Mouse (Mus musculus) frontal cortex, postnatal 25 days (tissue): ENCODE measurements at regions not wholly inside any gene's neighbourhood (a gene's known extent, or its start where the extent isn't known, plus 50 kb on each side); places are given as distances from the start of the nearest gene placed in this dataset.

Source experiments
- DNase-seq, 2 experiments: peaks; one replicate each; pipeline ENCODE4 v3.0.0; 2022; ENCODE audit warnings: low spot score in 2 of 2

DNA sequence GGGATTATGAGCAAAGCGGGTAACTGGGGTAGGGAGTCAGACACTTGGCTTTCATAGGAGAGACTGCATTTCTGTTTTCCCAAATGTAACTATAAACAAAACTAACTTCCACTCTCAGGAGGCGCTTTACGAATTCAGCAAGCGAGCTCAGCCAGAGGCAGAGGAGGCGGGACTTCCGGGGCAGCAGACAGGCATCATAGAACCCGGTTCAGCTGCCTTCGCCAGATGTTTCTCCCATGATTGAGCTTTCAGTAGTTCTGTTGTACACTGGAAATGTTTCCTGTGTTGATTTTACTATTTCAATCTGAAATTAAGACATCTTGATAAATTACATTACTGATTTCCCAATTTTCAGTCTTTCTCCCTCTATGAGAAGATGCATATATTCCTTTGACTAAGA, 92.9 kb downstream of the Zfp365 start:
- no peak for DNase-seq

DNA sequence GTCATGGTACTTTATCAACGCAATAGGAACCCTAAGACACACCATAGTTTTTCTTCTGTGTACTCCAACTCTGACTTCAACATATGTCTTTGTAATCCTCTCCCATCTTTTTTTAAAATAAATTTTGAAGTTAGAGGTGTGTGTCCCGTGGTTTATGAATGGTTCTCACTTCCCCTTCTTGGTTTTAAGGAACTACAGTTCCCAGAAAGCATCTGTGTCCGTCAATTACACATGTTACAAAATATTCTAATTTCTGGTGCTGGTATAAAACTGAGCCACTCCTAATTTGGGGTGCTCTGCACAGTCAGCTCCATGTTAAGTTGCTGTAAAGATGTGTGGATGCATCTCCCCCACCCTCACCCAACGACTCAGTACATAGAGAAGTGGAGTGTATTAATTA, 98.6 kb downstream of the Zfp365 start:
- no peak for DNase-seq

DNA sequence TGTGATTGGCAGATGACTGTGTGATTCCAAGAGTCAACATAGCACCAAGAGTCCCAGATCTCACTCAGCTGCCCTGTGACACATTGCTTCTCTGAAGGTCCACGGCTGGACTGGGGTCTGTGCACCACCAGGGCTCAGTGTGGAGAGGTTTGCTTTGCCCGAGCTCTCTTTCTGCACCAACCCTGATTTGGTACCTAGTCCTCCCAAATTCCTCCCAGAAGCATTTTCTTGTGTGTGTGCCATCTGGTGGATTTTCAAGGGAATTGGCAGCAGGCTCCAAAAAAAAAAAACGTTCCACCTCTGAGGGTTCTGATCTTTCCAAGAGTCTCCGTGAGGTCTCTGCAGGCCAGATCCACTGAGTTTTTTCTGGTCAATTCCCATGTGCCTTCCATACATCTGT, 107.3 kb downstream of the Zfp365 start:
- no peak for DNase-seq

DNA sequence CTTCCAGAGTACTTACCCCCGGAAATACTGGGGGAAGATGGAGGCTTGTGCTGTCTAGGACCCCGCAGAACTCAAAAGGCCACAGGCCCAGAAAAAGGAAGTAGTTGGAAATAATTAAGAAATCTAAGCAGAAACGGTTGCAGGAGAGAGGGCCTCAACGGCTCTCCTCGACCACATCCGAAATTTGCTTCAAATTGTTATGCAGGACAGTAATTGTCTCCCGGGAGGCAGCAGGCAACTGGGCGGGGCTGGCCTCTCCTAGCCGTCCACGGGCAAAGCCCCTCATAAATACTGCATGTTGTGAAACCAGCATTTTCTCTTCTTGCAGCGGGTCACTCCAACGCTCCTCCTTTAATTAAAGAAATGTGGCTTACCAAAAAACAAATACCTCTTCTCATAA, 107.8 kb downstream of the Zfp365 start:
- no peak for DNase-seq

DNA sequence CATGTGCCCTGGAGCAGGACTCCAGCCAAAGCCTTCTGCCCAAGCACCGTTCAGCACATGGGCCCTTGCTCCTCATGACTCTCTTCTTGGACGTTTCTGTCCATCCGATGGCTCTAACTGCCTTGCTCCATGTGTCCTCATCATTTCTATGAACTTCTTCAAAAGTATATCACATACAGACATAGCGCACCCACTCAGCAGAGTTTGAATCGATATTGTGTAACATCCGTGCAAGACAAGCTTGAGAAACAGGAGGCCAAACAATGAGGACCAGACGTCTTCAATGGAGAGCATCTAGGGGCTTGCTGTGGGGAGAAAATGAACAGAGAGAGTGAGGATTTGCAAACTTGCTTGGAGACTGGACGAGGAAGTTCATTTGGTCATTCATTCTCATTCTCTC, 110.3 kb downstream of the Zfp365 start:
- no peak for DNase-seq

DNA sequence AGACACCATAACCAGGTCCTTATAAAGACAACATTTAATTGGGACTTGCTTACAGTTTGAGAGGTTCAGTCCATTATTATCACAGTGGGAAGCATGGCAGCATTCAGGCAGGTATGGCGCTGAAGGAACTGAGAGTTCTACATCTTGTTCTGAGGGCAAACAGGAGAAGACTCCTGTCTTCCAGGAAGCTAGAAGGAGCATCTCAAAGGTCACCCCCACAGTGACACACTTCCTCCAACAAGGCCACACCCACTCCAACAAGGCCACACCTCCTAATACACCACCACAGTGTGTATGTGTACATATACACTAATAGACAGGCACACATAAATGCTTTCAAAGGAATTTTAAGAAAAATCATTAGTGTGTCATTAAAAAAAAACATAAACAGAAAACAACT, 110.8 kb downstream of the Zfp365 start:
- no peak for DNase-seq

DNA sequence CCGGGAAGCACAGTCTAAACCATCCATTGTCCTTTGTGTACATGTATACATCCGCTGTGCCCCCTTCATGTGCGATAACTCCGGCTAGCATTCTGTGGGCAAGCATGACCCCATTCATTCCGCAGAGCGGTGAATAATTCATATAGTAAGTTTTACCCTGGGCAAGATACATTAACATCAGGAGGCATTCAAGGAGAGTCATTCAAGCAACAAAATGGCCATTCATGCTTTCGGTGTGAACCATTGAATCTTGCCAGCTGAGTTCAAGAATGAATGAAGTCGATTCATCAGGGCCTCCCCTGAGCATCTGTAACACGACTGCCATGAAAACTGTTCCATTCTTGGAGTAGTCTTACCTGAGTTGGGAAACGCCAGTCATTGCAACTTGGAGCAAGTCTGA, 113.5 kb downstream of the Zfp365 start:
- DNase-seq: no peak

DNA sequence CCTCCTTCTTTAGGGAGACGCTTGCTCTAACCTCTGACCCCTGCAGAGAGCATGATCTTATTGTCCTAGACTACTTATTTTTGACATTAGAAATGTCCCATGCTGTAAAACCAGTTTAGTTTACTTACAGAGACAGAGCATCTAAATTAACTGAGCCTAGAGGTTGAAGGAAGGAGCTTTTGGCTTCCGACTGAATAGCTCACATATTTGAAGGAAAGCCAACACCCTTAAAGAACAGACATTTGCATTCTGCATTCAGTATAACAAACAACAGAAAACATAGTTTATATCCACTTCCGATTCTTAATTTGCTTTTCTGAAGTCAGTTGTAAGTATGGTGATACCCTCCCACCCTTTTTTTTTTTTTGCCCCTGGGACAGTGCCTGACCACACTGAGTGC, 119.3 kb downstream of the Zfp365 start:
- DNase-seq: no peak

DNA sequence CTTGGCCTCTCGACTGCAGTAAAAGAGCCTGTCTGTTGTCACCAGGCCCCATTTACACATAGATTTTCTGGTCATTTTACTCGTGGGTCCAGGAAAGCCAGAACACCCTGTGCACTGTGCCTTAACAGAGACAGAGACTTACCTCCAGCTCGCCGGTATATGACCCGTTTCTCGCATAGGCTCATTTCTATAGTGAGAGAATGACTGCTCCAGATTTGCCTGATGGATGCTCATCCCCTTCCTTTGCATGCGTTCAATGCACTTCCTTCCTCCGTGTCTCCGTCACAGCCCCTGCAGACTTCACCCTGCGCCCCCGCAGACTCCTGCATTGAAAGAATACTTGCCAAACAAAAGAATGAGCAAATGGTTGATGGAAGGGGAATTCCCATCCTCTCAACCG, 122.8 kb downstream of the Zfp365 start:
- DNase-seq: no peak

DNA sequence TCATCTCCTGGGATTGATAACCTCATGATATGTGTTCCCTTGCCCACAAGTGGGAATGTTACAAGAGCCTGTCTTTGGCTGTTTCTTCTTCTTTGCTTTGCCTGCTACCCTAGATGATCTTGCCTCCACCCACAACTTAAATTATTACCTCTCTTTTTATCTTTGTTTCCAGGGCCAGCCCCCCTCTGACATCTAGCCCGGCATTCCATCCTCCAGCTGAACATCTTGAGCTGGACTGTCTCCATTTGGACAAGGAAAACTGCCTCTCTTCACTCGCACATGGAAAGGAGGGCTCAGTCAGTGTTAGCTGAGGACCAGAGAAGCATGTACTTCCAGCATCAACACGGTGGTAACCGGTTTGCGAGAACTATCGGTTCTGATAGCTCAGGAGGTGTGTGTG, 124.3 kb downstream of the Zfp365 start:
- no peak for DNase-seq

DNA sequence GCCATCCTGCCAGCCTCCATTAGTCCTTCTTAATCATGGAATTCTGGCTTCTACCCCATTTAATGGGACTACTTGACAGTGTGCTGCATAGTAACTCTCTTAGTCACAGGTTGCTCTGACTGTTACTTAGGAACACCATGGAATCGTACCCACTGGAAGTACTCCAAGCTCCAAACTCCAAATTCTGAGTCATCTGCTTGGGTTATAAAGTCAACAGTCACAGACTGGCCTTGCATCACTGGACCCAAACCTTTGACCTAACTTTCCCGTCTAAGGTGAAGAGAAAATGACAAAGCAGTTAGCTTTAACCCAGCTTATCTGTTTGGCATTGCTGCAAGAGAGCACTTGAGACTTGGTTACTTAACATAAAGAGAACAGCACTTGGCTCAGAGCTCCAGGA, 126.9 kb downstream of the Zfp365 start:
- DNase-seq: no peak

DNA sequence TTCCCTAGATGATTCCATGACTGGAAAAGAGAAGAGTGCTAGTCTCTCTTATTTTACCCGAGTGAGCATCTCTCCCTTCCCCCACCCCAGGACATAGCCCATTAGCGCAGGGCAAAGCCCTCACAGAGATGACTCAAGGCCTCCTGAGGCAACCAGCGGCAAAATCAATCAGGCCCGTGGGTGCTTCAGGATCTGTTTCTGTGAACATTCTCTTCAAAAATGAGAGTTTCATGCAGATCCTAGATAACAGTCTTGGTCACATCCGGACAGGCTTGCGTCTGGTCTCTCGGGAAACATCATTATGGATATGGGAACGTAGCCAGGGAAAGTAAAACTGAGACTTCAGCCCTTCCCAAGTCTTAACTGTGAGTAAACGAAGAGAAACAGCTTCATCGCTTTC, 134.1 kb downstream of the Zfp365 start:
- no peak for DNase-seq

DNA sequence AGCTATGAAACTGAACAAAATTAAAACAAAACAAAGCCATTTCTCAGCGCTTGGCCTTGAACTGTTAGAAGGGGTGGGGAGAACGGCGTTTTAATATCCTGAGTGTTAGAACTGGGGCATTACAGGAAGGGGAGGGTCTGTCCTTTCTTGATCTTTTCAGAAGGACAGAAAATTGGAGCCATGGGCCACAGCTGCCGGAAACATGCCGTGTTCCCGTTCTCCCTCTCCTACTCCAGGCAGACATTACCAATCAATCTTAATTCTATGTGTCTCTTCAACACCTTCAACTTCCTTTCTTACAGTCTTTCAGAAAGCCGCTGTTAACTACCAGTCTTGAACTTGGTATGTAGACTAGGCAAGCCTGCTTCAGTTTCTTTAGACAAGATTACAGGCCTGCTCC, 134.7 kb downstream of the Zfp365 start:
- DNase-seq: no peak

DNA sequence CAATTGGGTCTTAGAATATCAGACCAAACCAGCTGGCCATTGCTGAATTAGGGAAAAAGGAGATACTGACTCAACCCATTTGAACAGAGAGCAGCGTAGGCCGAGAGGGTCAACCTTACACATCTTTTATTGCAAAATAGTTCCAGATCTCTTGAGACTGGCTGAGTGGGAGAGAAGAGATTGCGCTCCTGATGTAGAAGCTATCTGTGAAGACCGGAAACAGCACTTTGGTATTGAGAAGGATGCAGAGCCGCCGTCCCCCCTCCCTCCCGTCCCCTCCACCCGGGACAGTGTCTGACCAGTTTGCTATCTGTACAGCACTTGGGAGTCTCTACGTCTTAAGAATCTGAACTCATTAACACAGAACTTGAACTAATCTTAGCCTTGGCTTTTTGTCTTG, 135.6 kb downstream of the Zfp365 start:
- no peak for DNase-seq

DNA sequence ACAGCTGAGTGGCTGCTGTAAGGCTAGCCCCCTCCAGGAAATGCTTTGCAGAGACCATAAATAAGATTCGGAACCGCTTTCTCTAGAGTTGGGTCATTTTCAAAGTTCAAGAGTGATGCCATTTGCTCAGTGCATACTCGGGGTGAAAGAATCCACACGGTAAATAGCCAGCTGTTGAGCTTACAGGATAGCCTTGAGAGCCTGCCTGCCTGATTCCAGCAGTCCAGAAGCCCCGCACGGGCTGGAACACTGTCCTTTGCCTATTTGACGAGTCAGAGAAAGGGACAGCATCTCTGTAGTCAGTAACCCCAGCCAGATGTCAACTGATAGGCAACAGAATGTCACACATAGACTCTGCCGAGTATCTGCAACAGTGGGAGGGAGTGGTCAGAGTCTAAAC, 140.7 kb downstream of the Zfp365 start:
- no peak for DNase-seq

DNA sequence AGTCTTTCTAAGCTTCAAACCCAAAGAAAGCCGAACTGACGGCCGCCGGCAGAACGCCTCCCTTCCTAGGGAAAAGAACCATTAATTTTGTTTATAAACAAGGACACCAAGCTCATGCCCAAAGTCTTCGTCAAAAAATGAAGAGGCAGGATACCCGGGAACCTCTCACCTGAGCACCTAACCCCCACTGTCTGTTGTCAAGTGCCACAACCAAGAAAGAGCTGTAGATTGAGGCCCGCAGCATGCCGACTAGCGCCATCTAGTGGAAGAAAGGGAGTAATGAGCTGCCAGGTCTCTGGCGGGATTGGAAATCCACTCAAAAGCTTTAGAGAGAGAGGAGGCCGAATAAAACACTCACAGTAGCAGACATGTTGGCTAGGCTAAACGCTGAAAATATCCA, 146.4 kb downstream of the Zfp365 start:
- peak; percentile 6 to 22 for DNase-seq

DNA sequence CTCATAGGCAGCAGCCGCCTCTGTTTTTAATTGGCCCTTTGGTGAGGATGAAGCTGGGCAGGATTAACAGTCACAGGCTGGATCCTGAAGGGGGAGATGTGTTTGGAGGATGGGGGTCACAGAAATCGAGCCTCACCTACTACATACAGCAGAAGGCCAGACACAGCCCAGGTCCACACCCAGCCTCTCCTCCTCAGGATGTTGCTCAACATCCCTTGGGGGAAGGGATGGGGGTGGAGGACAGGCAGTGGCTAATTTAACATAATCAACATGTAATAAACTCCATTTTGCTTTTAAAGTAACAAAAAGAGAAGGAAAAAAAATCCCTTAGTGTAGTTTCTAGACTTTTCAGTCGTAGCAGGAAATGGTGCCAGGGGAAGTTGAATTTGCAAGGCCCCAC, 152.0 kb downstream of the Zfp365 start:
- no peak for DNase-seq

DNA sequence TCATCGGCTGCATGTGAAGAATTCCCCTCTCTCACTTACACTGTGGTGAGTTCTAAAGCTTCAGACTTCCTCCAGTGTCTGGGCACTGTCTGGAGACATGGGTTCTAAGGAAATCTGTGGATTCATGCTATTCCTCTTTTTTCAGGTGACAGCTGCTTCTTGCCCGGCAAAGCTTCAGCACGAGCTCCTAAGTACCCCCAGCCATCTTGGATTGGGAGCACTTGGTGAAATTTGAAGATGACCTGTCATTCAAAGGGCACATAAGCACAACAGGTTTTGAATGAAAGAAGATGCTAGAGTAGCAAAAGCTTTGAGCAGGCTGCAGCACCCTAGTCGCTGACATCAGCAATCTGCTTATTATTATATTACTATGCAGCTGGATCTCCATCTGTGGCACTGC, 164.3 kb downstream of the Zfp365 start:
- no peak for DNase-seq

DNA sequence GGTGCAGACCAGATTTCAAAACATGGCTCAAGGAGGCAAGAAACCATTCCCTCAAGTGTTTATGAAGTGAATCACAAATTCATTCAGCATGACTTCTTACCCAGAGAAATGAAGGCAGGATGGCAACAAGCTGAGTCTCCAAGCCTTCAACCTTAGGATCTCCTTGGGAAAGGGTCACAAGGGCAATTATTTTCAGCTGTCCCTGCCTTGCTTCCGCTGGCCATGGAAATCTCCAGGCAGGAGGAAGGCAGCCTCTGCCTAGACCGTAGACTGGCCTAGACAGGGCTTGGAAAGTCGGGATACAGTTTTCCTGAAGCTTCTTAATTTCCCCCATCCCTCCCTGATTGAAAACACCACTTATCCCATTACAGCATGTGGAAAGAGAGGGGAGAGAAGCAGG, 165.0 kb downstream of the Zfp365 start:
- no peak for DNase-seq

DNA sequence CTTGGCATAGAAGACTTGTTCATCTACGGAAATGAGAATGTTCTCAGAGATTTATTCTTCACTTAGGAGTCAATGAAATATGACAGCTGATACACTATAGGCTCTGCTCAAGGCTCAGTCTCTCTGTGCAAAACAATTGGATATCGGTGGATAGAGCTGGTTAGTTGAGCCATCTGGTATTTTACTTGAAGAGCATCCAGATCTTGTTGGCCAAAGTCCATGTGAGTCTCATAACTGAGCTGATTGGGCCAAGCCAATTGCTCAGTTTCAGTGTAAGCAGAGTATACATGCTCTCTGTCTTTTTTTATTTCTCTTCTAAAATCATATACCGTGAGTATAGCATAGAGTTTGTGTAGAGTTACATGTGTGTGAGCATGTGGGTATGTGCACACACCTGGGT, 166.3 kb downstream of the Zfp365 start:
- no peak for DNase-seq

DNA sequence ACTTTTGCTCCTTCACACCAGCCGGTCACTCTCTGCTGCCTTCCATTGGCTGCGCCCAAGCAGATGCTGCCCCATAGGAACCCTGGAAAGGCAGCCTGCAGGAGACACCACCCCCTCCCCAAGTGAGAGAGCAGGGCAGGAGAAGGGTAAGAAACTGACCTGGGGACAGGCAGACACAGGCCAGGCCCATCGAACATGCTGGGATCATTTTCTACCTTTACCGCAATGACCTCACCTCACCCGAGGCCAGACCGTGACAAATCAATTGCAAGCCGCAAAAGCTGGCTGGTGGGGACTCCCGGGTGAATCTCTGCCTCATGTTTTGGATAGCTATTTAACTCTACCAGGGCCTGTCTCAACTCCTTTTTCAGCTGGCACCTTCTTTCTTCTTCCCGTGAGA, 168.9 kb downstream of the Zfp365 start:
- no peak for DNase-seq

DNA sequence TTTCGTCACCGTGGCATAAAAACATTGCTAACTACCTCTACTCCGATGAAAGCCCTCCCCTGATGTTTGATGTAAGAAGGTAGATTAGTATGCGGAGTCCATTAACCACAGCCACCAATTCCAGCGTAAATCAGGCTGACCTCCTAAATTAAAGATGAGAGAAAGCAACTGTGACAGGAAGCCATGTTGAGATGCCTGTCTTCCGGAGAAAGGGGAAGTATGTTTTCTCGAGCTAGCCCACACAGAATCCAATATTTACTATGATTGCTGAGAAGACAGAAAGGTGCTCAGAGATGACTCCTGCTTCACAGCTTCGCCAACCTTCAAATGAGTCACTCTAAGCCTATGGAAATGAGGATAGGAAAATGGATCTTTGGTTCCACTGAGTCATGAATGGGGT, 169.6 kb downstream of the Zfp365 start:
- DNase-seq: no peak

DNA sequence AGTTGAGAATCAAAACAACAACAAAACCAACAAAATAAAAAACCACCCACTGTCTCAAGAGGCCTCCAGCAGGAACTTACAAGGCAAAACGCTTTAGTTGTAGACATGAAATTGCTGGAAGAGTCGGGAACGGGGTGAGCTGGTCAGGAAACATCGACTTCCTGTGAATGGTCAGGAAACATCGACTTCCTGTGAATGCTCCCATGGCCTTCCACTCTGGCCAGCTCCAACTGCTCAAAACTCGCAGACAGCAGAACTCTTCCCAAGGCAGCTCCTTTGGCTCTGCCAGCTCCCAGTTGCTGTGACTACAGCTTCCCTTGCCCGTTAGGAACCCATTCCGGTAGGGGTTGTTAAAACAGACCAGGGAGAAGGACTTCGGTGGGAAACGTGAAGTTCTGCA, 170.2 kb downstream of the Zfp365 start:
- no peak for DNase-seq

DNA sequence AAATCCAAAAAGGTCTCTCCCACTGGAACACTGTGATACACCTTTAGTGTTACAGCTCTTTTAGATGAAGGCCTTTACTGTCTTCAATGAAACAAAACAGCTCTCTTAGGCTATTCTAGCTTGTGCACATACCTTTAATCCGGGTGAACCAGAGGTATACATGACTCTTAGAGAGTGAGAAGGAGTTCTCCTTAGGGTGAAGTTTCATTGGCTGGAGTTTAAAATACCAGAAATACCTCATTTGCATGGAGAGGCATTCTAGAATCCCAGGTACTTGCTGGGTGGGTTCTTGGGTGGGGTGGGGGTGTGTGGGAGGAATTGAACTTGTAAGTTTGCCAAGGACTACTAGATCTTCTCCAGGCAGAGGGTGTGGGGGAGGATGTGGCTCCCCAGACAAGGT, 173.3 kb downstream of the Zfp365 start:
- DNase-seq: no peak

DNA sequence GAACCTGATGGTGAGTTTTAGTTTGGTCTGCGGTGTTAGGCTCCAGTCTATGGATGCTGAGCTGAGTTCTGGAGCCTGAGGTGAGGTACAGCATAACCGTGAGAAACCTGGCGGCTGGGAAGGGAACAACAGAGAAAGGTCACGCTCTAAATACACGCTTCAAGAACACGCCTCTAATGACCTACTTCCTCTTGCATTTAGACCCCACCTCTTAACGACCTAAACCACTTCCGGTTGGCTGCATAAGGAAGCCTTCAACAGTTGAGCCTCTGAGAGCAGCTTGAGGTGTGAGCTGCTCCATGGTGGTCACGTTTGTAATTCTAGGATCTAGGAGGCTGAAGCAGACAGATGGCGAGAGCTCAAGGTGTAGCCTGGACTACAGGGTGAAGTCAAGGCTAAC, 175.8 kb downstream of the Zfp365 start:
- no peak for DNase-seq
